Mouse (Mus musculus) limb, embryonic 14.5 days (tissue): ENCODE measurements around the gene Fus. TPM values are rescaled to one million over a fixed set of nuclear protein-coding genes. Genes with fewer than 3 reads are reported as not detected.

ENCODE experiments used
- ATAC-seq: fragments of 200-750 bp; cut with Nextera tagmentation; 2 replicates; pipeline ENCODE4 v1.8.0; 2017; ENCODE audit warnings: low read depth, moderate number of reproducible peaks, moderate TSS enrichment; ENCODE audit not compliant: low FRiP score
- DNase-seq: peaks from one replicate; pipeline ENCODE4 v3.0.0-alpha.2; 2015; ENCODE audit warnings: low spot score
- H3K27ac ChIP-seq: fragments of 300-500 bp; sonication (generic); replicated peaks from 2 replicates; pipeline ENCODE4 v1.5.1; 2014; ENCODE audit warnings: low read depth, mild to moderate bottlenecking, low read length, moderate library complexity, mixed read lengths
- H3K27me3 ChIP-seq: fragments of 300-500 bp; sonication (generic); 2 replicates; pipeline ENCODE4 v1.6.1; 2014; ENCODE audit warnings: low read length, mixed read lengths; ENCODE audit not compliant: control insufficient read depth, insufficient read depth
- H3K36me3 ChIP-seq: fragments of 300-500 bp; sonication (generic); 2 replicates; pipeline ENCODE4 v1.6.1; 2014; ENCODE audit warnings: mild to moderate bottlenecking, low read length, moderate library complexity, mixed read lengths; ENCODE audit not compliant: control insufficient read depth, insufficient read depth
- H3K4me1 ChIP-seq: fragments of 300-500 bp; sonication (generic); 2 replicates; pipeline ENCODE4 v1.6.1; 2014; ENCODE audit warnings: antibody characterized with exemption, low read length, mixed read lengths; ENCODE audit not compliant: control insufficient read depth, insufficient read depth
- H3K4me2 ChIP-seq: fragments of 300-500 bp; sonication (generic); replicated peaks from 2 replicates; pipeline ENCODE4 v1.6.1; 2014; ENCODE audit warnings: low read depth, mild to moderate bottlenecking, low read length, moderate library complexity; ENCODE audit not compliant: severe bottlenecking
- H3K4me3 ChIP-seq: fragments of 300-500 bp; sonication (generic); replicated peaks from 2 replicates; pipeline ENCODE4 v1.5.1; 2014; ENCODE audit warnings: low read length
- H3K9ac ChIP-seq: fragments of 300-500 bp; sonication (generic); 2 replicates; pipeline ENCODE4 v1.6.1; 2014; ENCODE audit warnings: mild to moderate bottlenecking, low read depth, low read length, moderate library complexity; ENCODE audit not compliant: severe bottlenecking
- H3K9me3 ChIP-seq: fragments of 300-500 bp; sonication (generic); 2 replicates; pipeline ENCODE4 v1.6.1; 2016; ENCODE audit warnings: low read length; ENCODE audit not compliant: control insufficient read depth
- POLR2A ChIP-seq: fragments of 200-500 bp; IDR thresholded peaks from 2 replicates; pipeline ENCODE4 v1.8.0; 2012; ENCODE audit warnings: inconsistent platforms, mild to moderate bottlenecking, moderate library complexity, borderline replicate concordance; ENCODE audit not compliant: insufficient read depth, insufficient read length; ENCODE audit errors: extremely low read depth
- WGBS: fragments of 180-500 bp; shearing (Covaris S2); extraction: QIAGEN DNeasy Blood & Tissue Kit; methylation state at CpG from one replicate; pipeline ENCODE4 v1.1.7; 2014; 5-methylcytosine and 5-hydroxymethylcytosine counted together
- polyA plus RNA-seq, 2 experiments: library from polyadenylated mRNA; depleted of rRNA in 1 of 2; stranded (reverse) in 1 of 2; unstranded in 1 of 2; fragments of >200 nt; fragmentation: Nextera tagmentation in 1 of 2; extraction: Ambion mirVana in 1 of 2; gene quantifications; 2 replicates each; pipeline versions ENCODE4 v1.2.1 to v1.2.3; 2012 to 2014

The Fus gene
- polyA plus RNA-seq, 2 experiments: 60.9 to 999 TPM

DNA sequence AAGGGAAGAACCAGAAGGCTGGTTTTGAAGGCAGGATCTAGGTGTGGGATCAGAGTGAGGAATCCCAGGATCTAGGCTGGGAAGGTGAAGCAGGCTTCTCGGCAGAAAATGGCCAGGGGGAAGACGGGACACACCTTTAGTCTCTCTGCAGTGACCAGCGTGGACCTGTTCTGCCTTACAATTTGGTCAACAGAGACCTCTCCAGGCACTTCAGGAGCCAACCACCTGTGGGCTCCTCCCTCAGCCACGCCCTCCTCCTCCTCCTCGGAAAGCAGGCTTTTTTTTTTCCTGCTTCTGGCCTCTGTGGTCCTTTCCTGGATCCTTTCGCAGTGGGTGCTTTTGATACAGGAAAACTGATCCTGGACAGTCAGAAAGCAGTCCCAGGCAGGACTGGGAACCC is 37.3 kb upstream of the Fus start, which contains the start of gene Prss8:
Prss8 (minus strand) TSS at position 182 of the 400 bp plus-strand sequence.
- WGBS: 8% methylated on average over 5 of the region's 6 CpGs
- Histone ChIP-seq H3K4me3 (peak within 1 kb of the TSS; percentile 29), H3K4me1 (peaks cover 14% of the 10 kb centered on the region), H3K36me3 (peaks cover 10% of the 10 kb centered on the region), H3K9me3 (no peaks in the 10 kb centered on the region), H3K27me3 (peaks cover 12% of the 10 kb centered on the region), H3K9ac (peak within 1 kb of the TSS; percentile 50), H3K4me2 (peak within 1 kb of the TSS; percentile 45), H3K27ac (no peak within 1 kb of the TSS)
- ATAC-seq (no peak), DNase-seq (no peak)
- no peak for TF ChIP-seq POLR2A

DNA sequence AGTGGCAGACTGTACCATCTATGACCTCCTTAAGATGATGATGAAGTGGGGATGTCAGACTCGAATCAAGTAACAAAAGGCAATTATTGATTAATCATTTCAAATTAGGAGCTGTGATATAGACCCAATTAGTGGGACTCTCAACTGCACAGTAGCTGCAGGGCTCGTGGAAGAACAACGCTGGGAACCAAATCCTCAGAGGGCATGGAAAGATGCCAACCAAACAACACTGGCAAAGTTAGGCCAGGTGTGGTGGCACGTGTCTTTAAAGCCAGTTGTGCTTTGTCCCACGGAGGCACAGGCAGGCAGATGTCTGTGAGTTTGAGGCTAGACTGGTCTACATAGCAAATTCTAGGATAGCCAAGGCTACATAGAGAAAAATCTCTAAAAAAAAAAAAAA is 36.6 kb upstream of the Fus start:
- ATAC-seq (no peak), DNase-seq (no peak)
- no peak overlapping the region for H3K4me3 ChIP-seq
- no peak overlapping the region for H3K27ac ChIP-seq
- H3K36me3 ChIP-seq: peaks cover 10% of the 10 kb centered on the region
- peaks cover 14% of the 10 kb centered on the region for H3K4me1 ChIP-seq
- 72% methylated on average over 5 of the region's 5 CpGs for WGBS
- no peak overlapping the region for H3K4me2 ChIP-seq
- no peak for TF ChIP-seq POLR2A
- no peaks in the 10 kb centered on the region for H3K9me3 ChIP-seq
- H3K27me3 ChIP-seq: peaks cover 12% of the 10 kb centered on the region
- H3K9ac ChIP-seq: no peak overlapping the region

DNA sequence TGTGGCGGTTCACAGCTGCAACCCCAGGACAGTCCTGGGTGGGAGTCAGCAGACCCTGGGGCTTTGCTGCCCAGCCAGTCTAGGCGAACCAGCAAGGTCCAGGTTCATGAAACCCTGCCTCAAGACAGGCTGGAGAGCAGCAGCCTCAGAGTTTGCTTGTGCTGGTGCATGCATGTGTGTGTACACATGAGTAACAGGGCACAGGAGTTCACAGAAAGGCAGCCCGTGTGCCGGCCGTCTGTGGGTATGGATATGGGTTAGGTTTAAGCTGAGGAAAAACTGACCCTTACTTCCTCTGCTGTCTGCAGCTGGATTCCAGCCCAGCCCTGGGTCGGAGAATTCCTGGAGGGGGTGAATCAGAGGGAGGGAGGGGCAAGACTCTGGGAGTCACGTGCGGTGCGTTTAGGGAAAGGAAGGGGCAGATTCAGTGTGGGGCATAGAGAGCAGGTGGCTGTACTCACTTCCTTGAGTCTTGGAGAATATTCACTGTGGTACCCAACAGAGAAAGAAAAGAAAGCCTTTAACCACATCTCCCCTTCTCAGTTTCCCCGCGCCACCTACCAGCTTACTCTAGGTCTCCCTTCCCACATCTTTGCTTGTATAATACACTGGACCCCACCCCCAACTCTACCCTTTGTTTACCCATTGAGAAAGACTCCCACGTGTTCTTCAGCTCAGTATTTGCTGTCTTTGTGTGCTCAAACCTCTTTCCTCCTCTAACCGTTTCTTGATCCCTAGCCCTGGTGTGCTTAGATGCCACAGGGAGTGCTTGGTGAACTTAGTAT is 35.7 kb upstream of the Fus start:
- Histone ChIP-seq H3K4me2 (no peak overlapping the region), H3K27ac (no peak overlapping the region), H3K4me1 (peaks cover 17% of the 10 kb centered on the region), H3K4me3 (no peak overlapping the region), H3K27me3 (peaks cover 12% of the 10 kb centered on the region), H3K9me3 (no peaks in the 10 kb centered on the region), H3K9ac (no peak overlapping the region), H3K36me3 (peaks cover 4% of the 10 kb centered on the region)
- no peak for TF ChIP-seq POLR2A
- 46% methylated on average over 13 of the region's 13 CpGs for WGBS
- DNase-seq: no peak
- ATAC-seq: no peak

DNA sequence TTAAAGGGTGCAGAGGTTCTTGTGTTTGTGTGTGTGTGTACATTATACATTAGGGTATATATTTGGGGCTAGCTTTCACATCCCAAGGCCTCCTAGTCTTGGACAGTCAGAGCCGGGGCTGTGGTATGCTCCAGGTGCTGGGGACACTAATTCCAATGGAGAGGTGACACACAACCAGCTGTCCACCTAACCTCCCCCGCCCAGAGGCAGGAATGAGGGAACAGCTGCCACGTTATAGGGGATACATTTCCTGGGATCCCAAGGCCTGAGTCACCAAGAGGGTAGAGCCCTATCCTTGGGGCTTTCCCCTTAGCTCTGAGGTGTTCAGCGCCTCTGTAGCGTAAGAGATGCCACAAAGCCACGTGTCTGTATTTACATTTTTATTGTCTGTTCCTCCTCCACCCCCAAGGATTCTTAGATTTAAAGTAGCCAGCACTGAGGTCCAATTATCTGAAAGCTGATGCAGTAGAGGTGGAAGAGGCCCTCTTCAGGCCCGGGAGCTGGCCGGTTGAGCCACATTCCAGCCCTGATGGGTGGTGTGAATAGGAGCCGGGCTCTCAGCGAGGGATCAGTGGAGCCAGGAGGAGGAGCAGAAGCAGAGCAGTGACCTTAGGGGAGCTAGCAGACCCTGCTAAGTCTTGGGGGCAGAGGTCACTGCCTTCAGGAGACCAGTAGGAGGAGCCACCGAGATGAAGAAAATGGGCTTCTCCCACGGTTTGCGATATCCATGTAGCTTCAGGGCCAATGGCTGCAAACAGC is 34.8 kb upstream of the Fus start:
- H3K4me3 ChIP-seq: no peak overlapping the region
- H3K36me3 ChIP-seq: no peaks in the 10 kb centered on the region
- no peak for DNase-seq
- H3K9ac ChIP-seq: no peak overlapping the region
- H3K4me2 ChIP-seq: no peak overlapping the region
- ATAC-seq: no peak
- peaks cover 12% of the 10 kb centered on the region for H3K27me3 ChIP-seq
- H3K9me3 ChIP-seq: no peaks in the 10 kb centered on the region
- no peak for TF ChIP-seq POLR2A
- no peak overlapping the region for H3K27ac ChIP-seq
- peaks cover 18% of the 10 kb centered on the region for H3K4me1 ChIP-seq
- 20% methylated on average over 13 of the region's 13 CpGs for WGBS

DNA sequence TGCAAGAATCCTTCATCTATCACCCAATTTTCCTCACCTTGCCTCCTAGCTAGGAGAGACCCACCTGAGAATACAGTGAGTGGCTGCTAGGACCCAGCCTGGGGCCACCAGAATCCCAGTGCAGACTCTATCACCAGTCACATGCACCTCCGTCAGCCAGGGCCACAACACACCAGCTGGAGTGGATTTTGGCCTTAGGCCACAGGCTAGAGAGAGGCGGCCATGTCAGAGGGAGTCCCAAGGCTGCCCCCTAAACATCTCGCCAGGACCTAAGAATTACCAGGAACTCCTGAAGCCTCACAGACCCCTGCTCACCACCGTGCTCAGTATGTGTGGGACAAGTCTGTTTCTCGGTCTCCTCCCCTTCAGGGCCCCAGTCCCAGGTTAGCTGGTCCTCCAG is 33.2 kb upstream of the Fus start:
- no peak overlapping the region for H3K4me2 ChIP-seq
- DNase-seq: no peak
- ATAC-seq: no peak
- WGBS: 83% methylated on average over 5 of the region's 5 CpGs
- no peak overlapping the region for H3K27ac ChIP-seq
- H3K4me1 ChIP-seq: peaks cover 15% of the 10 kb centered on the region
- peaks cover 8% of the 10 kb centered on the region for H3K27me3 ChIP-seq
- H3K9me3 ChIP-seq: no peaks in the 10 kb centered on the region
- no peaks in the 10 kb centered on the region for H3K36me3 ChIP-seq
- H3K4me3 ChIP-seq: no peak overlapping the region
- no peak overlapping the region for H3K9ac ChIP-seq
- no peak for TF ChIP-seq POLR2A
